Comparison of ENCODE assay signal across 8 mouse cellular contexts in genomic region chr5:33995843-33996693, GRCm38 (mm10). TPM values are rescaled to one million over a fixed set of nuclear protein-coding genes. Genes with fewer than 3 reads are reported as not detected.
A peak's percentile ranks its signal among the peaks of the same experiment; 100 is the strongest.
DNase-seq lines count a peak whose midpoint lies in the region; ATAC-seq and TF ChIP-seq lines count a peak whose summit lies in the region.

TSS of gene Nat8l (plus strand) at chr5:33995984.

- peaks cover 32% of the 10 kb centered on the region for H3K4me1 ChIP-seq in cerebellum, adult 2 months (ENCODE audit: control insufficient read depth, insufficient read depth, low read length)
- H3K4me1 ChIP-seq in hindbrain, postnatal 0 days (ENCODE audit: insufficient read depth, low read length), result peaks cover 23% of the 10 kb centered on the region
- H3K4me1 ChIP-seq in limb, embryonic 11.5 days (ENCODE audit: control insufficient read depth, insufficient read depth, low read length), result peaks cover 12% of the 10 kb centered on the region
- peaks cover 40% of the 10 kb centered on the region for H3K4me1 ChIP-seq in midbrain, embryonic 15.5 days
- H3K4me1 ChIP-seq in stomach, embryonic 16.5 days (ENCODE audit: control insufficient read depth, insufficient read depth, low read length), result peaks cover 8% of the 10 kb centered on the region; the same call in 1 of the 2 replicates

- WGBS in cerebellum, adult 2 months, result under 1% methylated on average over 90 of the region's 90 CpGs
- WGBS in hindbrain, postnatal 0 days, result 1% methylated on average over 87 of the region's 90 CpGs
- WGBS in limb, embryonic 11.5 days, result under 1% methylated on average over 86 of the region's 90 CpGs
- WGBS in midbrain, embryonic 15.5 days, result under 1% methylated on average over 90 of the region's 90 CpGs
- under 1% methylated on average over 90 of the region's 90 CpGs for WGBS in stomach, embryonic 16.5 days

- DNase-seq in ZHBTc4 (ENCODE audit: low read depth, low spot score), result peak; percentile 73
- DNase-seq in cerebellum, adult 2 months, result peak; percentile 93 to 94
- DNase-seq in forelimb bud, embryonic 11.5 days (ENCODE audit: low read depth, low spot score), result peak; percentile 70
- peak; percentile 96 for DNase-seq in hindbrain, postnatal 0 days (ENCODE audit: low spot score)
- peak; percentile 84 for DNase-seq in limb, embryonic 11.5 days (ENCODE audit: low spot score)
- no peak for DNase-seq in urinary bladder, adult 2 months (ENCODE audit: low spot score)

- peaks cover 5% of the 10 kb centered on the region for H3K36me3 ChIP-seq in hindbrain, postnatal 0 days (ENCODE audit: insufficient read depth, low read length)
- H3K36me3 ChIP-seq in limb, embryonic 11.5 days (ENCODE audit: control insufficient read depth, insufficient read depth, low read length), result no peaks in the 10 kb centered on the region
- peaks cover 6% of the 10 kb centered on the region; the same call in 1 of the 2 replicates for H3K36me3 ChIP-seq in midbrain, embryonic 15.5 days (replicated peaks)
- no peaks in the 10 kb centered on the region for H3K36me3 ChIP-seq in stomach, embryonic 16.5 days (ENCODE audit: control insufficient read depth, insufficient read depth, low read length)

- H3K9ac ChIP-seq in hindbrain, postnatal 0 days (replicated peaks; ENCODE audit: low read length), result peak within 1 kb of the TSS; percentile 91
- H3K9ac ChIP-seq in limb, embryonic 11.5 days (ENCODE audit: low read length), result peak within 1 kb of the TSS; percentile 52
- peak within 1 kb of the TSS; percentile 98 for H3K9ac ChIP-seq in midbrain, embryonic 15.5 days
- peak within 1 kb of the TSS; percentile 61 for H3K9ac ChIP-seq in stomach, embryonic 16.5 days (ENCODE audit: low read length)

- H3K9me3 ChIP-seq in hindbrain, postnatal 0 days (ENCODE audit: low read length), result no peaks in the 10 kb centered on the region
- no peaks in the 10 kb centered on the region for H3K9me3 ChIP-seq in limb, embryonic 11.5 days (ENCODE audit: control insufficient read depth, low read length)
- H3K9me3 ChIP-seq in midbrain, embryonic 15.5 days, result no peaks in the 10 kb centered on the region
- no peaks in the 10 kb centered on the region for H3K9me3 ChIP-seq in stomach, embryonic 16.5 days (replicated peaks; ENCODE audit: control insufficient read depth, low read length)

- peak within 1 kb of the TSS; percentile 98 for H3K27ac ChIP-seq in cerebellum, adult 2 months (ENCODE audit: insufficient read depth, low read length)
- H3K27ac ChIP-seq in hindbrain, postnatal 0 days, result peak within 1 kb of the TSS; percentile 98
- no peak within 1 kb of the TSS for H3K27ac ChIP-seq in limb, embryonic 11.5 days (replicated peaks; ENCODE audit: low read depth, low read length)
- peak within 1 kb of the TSS; percentile 100 for H3K27ac ChIP-seq in midbrain, embryonic 15.5 days
- no peak within 1 kb of the TSS for H3K27ac ChIP-seq in stomach, embryonic 16.5 days (ENCODE audit: low read length)

- ATAC-seq in hindbrain, postnatal 0 days, result peak; percentile 93
- peak; percentile 71 for ATAC-seq in limb, embryonic 11.5 days (ENCODE audit: insufficient number of reproducible peaks, low FRiP score, low TSS enrichment, low read depth)
- peak; percentile 94 for ATAC-seq in midbrain, embryonic 15.5 days (replicated peaks)
- peak; percentile 49; the same call in 1 of the 2 replicates for ATAC-seq in stomach, embryonic 16.5 days (ENCODE audit: insufficient read depth, low FRiP score)

- H3K27me3 ChIP-seq in cerebellum, adult 2 months (ENCODE audit: control insufficient read depth, insufficient read depth, low read length), result no peaks in the 10 kb centered on the region
- no peaks in the 10 kb centered on the region for H3K27me3 ChIP-seq in hindbrain, postnatal 0 days (ENCODE audit: insufficient read depth, low read length)
- H3K27me3 ChIP-seq in limb, embryonic 11.5 days (ENCODE audit: control insufficient read depth, insufficient read depth, low read length), result peaks cover 54% of the 10 kb centered on the region
- H3K27me3 ChIP-seq in midbrain, embryonic 15.5 days (replicated peaks), result no peaks in the 10 kb centered on the region
- H3K27me3 ChIP-seq in stomach, embryonic 16.5 days (ENCODE audit: control insufficient read depth, insufficient read depth, low read length), result peaks cover 51% of the 10 kb centered on the region

- TF ChIP-seq CTCF in cerebellum, adult 2 months (IDR thresholded peaks at IDR 0.05; ENCODE audit: borderline replicate concordance, insufficient read depth, low read depth, low read length), result no peak
- TF ChIP-seq CTCF in hindbrain, postnatal 0 days (IDR thresholded peaks at IDR 0.05; ENCODE audit: low read depth), result no peak

- TF ChIP-seq POLR2A in cerebellum, adult 2 months (IDR thresholded peaks at IDR 0.05; ENCODE audit: borderline replicate concordance, insufficient read depth, low read length), result peak; percentile 94

- peak within 1 kb of the TSS; percentile 72 for H3K4me2 ChIP-seq in hindbrain, postnatal 0 days (ENCODE audit: low read depth, low read length)
- H3K4me2 ChIP-seq in limb, embryonic 11.5 days (ENCODE audit: low read depth, severe bottlenecking), result peak within 1 kb of the TSS; percentile 99
- H3K4me2 ChIP-seq in midbrain, embryonic 15.5 days, result peak within 1 kb of the TSS; percentile 83
- H3K4me2 ChIP-seq in stomach, embryonic 16.5 days (ENCODE audit: low read depth, low read length), result peak within 1 kb of the TSS; percentile 96

- peak within 1 kb of the TSS; percentile 96 for H3K4me3 ChIP-seq in cerebellum, adult 2 months (replicated peaks; ENCODE audit: insufficient read depth, low read depth, low read length)
- peak within 1 kb of the TSS; percentile 86 for H3K4me3 ChIP-seq in hindbrain, postnatal 0 days (ENCODE audit: low read length)
- peak within 1 kb of the TSS; percentile 56 for H3K4me3 ChIP-seq in limb, embryonic 11.5 days (ENCODE audit: low read depth, low read length)
- peak within 1 kb of the TSS; percentile 99 for H3K4me3 ChIP-seq in midbrain, embryonic 15.5 days
- H3K4me3 ChIP-seq in stomach, embryonic 16.5 days (replicated peaks; ENCODE audit: low read length), result peak within 1 kb of the TSS; percentile 69

RNA-seq across cellular contexts. Expression of gene Nat8l, which starts in this region (rescaled TPM):
- 166 and 190 TPM in 2 replicates for polyA plus RNA-seq in cerebellum, adult 2 months (2012; rRNA removed)
- 50.3 and 50.9 TPM in 2 replicates for total RNA-seq in hindbrain, postnatal 0 days (2014; rRNA removed)
- polyA plus RNA-seq in hindbrain, postnatal 0 days (2015; fragmentation: Nextera tagmentation; extraction: Ambion mirVana), result 6.0 and 6.4 TPM in 2 replicates
- polyA plus RNA-seq in limb, embryonic 11.5 days (2014; fragmentation: Nextera tagmentation; extraction: Ambion mirVana), result 0.09 and 0.21 TPM in 2 replicates
- polyA plus RNA-seq in midbrain, embryonic 15.5 days (2015; fragmentation: Nextera tagmentation; extraction: Ambion mirVana), result 5.8 and 6.0 TPM in 2 replicates
- 0.21 and 0.25 TPM in 2 replicates for polyA plus RNA-seq in stomach, embryonic 16.5 days (2015; fragmentation: Nextera tagmentation; extraction: Ambion mirVana)
- polyA plus RNA-seq in urinary bladder, adult 2 months (2012; rRNA removed), result 1.2 and 1.5 TPM in 2 replicates

Comparison
In these comparisons a context has a peak if more than half of its experiments do, and no peak if none do; other contexts are left out.
1. RNA of gene Nat8l (polyA plus RNA-seq): 166 to 190 TPM in cerebellum, adult 2 months; 6.0 to 6.4 TPM in hindbrain, postnatal 0 days, 5.8 to 6.0 TPM in midbrain, embryonic 15.5 days, 1.2 to 1.5 TPM in urinary bladder, adult 2 months, 0.21 to 0.25 TPM in stomach, embryonic 16.5 days and 0.09 to 0.21 TPM in limb, embryonic 11.5 days; every median in the first group is over 10 times any median in the second.
2. Peak in DNase-seq, ATAC-seq, H3K4me3 ChIP-seq, H3K9ac ChIP-seq and H3K4me2 ChIP-seq in limb, embryonic 11.5 days; RNA of the gene not detected or under 1 TPM.
3. Peak in ATAC-seq, H3K4me3 ChIP-seq, H3K9ac ChIP-seq and H3K4me2 ChIP-seq in stomach, embryonic 16.5 days; RNA of the gene not detected or under 1 TPM.
4. H3K27ac ChIP-seq: peak in cerebellum, adult 2 months (single experiment), hindbrain, postnatal 0 days (single experiment) and midbrain, embryonic 15.5 days (single experiment); none in limb, embryonic 11.5 days (single experiment) and stomach, embryonic 16.5 days (single experiment).
5. Peak in every context shown above with its lines, with median percentiles within 50 percentile points of each other: H3K4me3 ChIP-seq, ATAC-seq, H3K4me2 ChIP-seq and H3K9ac ChIP-seq.